Mouse (Mus musculus): Measurements from ENCODE around the gene Ppt2. TPM values are rescaled to one million over a fixed set of nuclear protein-coding genes. Genes with fewer than 3 reads are reported as not detected.

Ppt2 gene
- polyA plus RNA-seq, 1 experiment from 2014 or later, result 28.7 TPM

DNA sequence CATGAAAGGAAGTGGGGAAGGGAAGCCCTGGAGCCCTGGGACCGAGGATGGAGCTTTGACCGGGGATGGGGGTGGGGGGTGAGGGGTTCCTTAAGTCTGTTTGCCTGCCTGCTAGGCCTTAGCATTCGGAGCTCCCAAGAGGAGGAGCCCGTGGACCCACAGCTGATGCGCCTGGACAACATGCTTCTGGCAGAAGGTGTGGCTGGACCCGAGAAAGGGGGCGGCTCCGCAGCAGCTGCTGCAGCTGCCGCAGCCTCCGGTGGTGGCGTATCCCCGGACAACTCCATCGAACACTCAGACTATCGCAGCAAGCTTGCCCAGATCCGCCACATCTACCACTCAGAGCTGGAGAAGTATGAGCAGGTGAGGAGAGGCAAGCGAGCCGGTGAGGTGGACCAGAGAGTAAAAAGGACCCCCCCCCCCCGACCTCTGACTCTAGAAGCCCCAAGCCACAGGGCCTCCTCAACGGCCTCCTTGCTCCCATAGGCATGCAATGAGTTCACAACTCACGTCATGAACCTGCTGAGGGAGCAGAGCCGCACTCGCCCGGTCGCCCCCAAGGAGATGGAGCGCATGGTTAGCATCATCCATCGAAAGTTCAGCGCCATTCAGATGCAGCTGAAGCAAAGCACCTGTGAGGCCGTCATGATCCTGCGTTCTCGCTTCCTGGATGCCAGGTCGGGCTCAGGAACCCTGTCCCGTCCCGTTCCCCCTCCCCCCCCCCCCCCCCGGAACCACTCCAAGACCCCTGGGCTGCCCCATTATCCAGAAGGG, 34.4 kb downstream of the Ppt2 start:
- WGBS, result 56% methylated on average over 34 of the region's 34 CpGs
- no peaks in the 10 kb centered on the region for H3K27me3 ChIP-seq (ENCODE audit: insufficient read depth, poor library complexity, severe bottlenecking)
- peaks cover 93% of the 10 kb centered on the region for H3K4me1 ChIP-seq (replicated peaks)
- H3K36me3 ChIP-seq, result peaks cover 34% of the 10 kb centered on the region
- peak overlapping the region; percentile 99 for H3K27ac ChIP-seq
- peak; percentile 53 for DNase-seq (ENCODE audit: low spot score)
- H3K4me3 ChIP-seq, result peak overlapping the region; percentile 87
- H3K9me3 ChIP-seq, result no peaks in the 10 kb centered on the region

DNA sequence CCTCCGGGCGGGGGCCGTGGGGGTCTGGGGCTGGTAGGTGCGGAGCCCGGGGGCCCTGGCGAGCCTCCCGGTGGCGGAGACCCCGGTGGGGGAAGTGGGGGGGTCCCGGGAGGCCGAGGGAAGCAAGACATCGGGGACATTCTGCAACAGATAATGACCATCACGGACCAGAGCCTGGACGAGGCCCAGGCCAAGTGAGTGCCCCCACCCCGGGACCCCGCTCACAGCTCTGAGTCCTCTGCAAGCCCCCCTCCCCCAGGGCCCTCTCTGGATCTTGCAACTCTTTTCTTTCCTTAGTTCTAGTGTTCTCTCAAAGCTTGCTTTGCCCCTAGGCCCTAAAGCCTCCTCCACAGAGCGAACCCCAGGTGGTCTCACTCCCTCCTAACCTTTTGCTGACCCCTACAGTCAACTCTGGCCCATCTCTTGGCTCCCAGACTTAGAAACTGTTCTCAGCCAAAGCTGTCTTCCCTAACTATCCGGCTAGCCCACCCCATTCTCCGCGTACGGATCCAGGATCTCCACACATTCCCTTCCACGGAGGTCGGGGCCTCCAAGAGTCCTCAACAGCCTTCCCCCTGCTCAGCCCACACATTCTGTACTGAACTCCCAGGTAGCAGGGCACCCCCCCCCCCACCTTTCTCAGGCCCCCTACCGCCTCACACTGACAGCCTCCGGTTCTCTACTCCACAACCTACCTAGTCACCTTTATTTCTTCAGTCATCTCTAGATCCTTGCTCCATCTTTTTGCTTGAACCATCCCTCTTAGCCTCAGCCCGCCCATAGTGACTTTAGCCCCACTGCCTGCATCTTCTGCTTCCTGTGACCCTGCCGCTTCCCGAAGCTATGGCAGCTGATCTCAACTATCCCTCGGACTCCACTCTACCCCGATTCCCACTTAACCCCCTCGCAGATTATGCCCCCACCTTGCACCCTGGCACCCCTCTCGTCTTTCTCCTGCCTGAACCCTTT, 35.4 kb downstream of the Ppt2 start:
- H3K4me1 ChIP-seq (replicated peaks), result peaks cover 96% of the 10 kb centered on the region
- under 1% methylated on average over 32 of the region's 32 CpGs for WGBS
- no peaks in the 10 kb centered on the region for H3K9me3 ChIP-seq

GRCm38 (mm10) chr17:34591994-34592375, 36.3 kb downstream of the Ppt2 start:
- DNase-seq (ENCODE audit: low spot score), result peak; percentile 92
- Histone ChIP-seq H3K4me3 (peak overlapping the region; percentile 87), H3K4me1 (replicated peaks) (peaks cover 98% of the 10 kb centered on the region), H3K27ac (peak overlapping the region; percentile 99), H3K27me3 (ENCODE audit: insufficient read depth, poor library complexity, severe bottlenecking) (no peaks in the 10 kb centered on the region), H3K36me3 (peaks cover 34% of the 10 kb centered on the region), H3K9me3 (no peaks in the 10 kb centered on the region)
- WGBS, result 1% methylated on average over 35 of the region's 35 CpGs

More for the DNA sequence above, 35.4 kb downstream of the Ppt2 start:
- Histone ChIP-seq H3K27me3 (ENCODE audit: insufficient read depth, poor library complexity, severe bottlenecking) (no peaks in the 10 kb centered on the region), H3K36me3 (peaks cover 34% of the 10 kb centered on the region), H3K4me3 (peak overlapping the region; percentile 87), H3K27ac (peak overlapping the region; percentile 99)
- peak; percentile 63 for DNase-seq (ENCODE audit: low spot score)

- Histone ChIP-seq H3K9me3 (no peaks in the 10 kb centered on the region), H3K4me1 (replicated peaks) (peaks cover 96% of the 10 kb centered on the region), H3K27ac (peak within 1 kb of the TSS; percentile 99), H3K36me3 (peaks cover 27% of the 10 kb centered on the region), H3K27me3 (ENCODE audit: insufficient read depth, poor library complexity, severe bottlenecking) (no peaks in the 10 kb centered on the region), H3K4me3 (peak within 1 kb of the TSS; percentile 87)
- DNase-seq (ENCODE audit: low spot score), result peak; percentile 80
- WGBS, result 2% methylated on average over 21 of the region's 21 CpGs
These were observed 37.0 kb downstream of the Ppt2 start, which contains the start of gene Pbx2 for GRCm38 (mm10) chr17:34591029-34591993. Pbx2 (plus strand) TSS chr17:34591266.

- H3K27me3 ChIP-seq (ENCODE audit: insufficient read depth, poor library complexity, severe bottlenecking), result no peaks in the 10 kb centered on the region
- peak overlapping the region; percentile 99 for H3K27ac ChIP-seq
- peaks cover 96% of the 10 kb centered on the region for H3K4me1 ChIP-seq (replicated peaks)
- no peak for DNase-seq (ENCODE audit: low spot score)
- H3K9me3 ChIP-seq, result no peaks in the 10 kb centered on the region
- WGBS, result 65% methylated on average over 15 of the region's 15 CpGs
- peaks cover 18% of the 10 kb centered on the region for H3K36me3 ChIP-seq
- peak overlapping the region; percentile 87 for H3K4me3 ChIP-seq
These were observed 37.9 kb downstream of the Ppt2 start for GRCm38 (mm10) chr17:34590154-34590987.

GRCm38 (mm10) chr17:34589681-34590101, 38.6 kb downstream of the Ppt2 start, which contains the start of gene Gpsm3:
Gpsm3 (plus strand) TSS chr17:34589806.
- Histone ChIP-seq H3K36me3 (peaks cover 11% of the 10 kb centered on the region), H3K27ac (peak within 1 kb of the TSS; percentile 99), H3K27me3 (ENCODE audit: insufficient read depth, poor library complexity, severe bottlenecking) (no peaks in the 10 kb centered on the region), H3K4me3 (peak within 1 kb of the TSS; percentile 87), H3K4me1 (replicated peaks) (peaks cover 96% of the 10 kb centered on the region), H3K9me3 (no peaks in the 10 kb centered on the region)
- 19% methylated on average over 7 of the region's 7 CpGs for WGBS
- no peak for DNase-seq (ENCODE audit: low spot score)

- no peaks in the 10 kb centered on the region for H3K9me3 ChIP-seq
- WGBS, result 51% methylated on average over 7 of the region's 7 CpGs
- no peaks in the 10 kb centered on the region for H3K27me3 ChIP-seq (ENCODE audit: insufficient read depth, poor library complexity, severe bottlenecking)
- H3K27ac ChIP-seq, result peak overlapping the region; percentile 99
- peaks cover 6% of the 10 kb centered on the region for H3K36me3 ChIP-seq
- H3K4me3 ChIP-seq, result peak overlapping the region; percentile 87
- peaks cover 94% of the 10 kb centered on the region for H3K4me1 ChIP-seq (replicated peaks)
- DNase-seq (ENCODE audit: low spot score), result no peak
These were observed 39.1 kb downstream of the Ppt2 start for GRCm38 (mm10) chr17:34589206-34589605.

- DNase-seq (ENCODE audit: low spot score), result no peak
- 0 out of 2 replicates have a peak, but pooled peaks cover 2% of the 10 kb centered on the region for H3K36me3 ChIP-seq
- no peaks in the 10 kb centered on the region for H3K27me3 ChIP-seq (ENCODE audit: insufficient read depth, poor library complexity, severe bottlenecking)
- peak overlapping the region; percentile 67 for H3K4me3 ChIP-seq
- peak overlapping the region; percentile 99 for H3K27ac ChIP-seq
- 70% methylated on average over 3 of the region's 3 CpGs for WGBS
- H3K4me1 ChIP-seq (replicated peaks), result peaks cover 90% of the 10 kb centered on the region
- H3K9me3 ChIP-seq, result no peaks in the 10 kb centered on the region
These were observed 39.5 kb downstream of the Ppt2 start for GRCm38 (mm10) chr17:34588767-34589166.

DNA sequence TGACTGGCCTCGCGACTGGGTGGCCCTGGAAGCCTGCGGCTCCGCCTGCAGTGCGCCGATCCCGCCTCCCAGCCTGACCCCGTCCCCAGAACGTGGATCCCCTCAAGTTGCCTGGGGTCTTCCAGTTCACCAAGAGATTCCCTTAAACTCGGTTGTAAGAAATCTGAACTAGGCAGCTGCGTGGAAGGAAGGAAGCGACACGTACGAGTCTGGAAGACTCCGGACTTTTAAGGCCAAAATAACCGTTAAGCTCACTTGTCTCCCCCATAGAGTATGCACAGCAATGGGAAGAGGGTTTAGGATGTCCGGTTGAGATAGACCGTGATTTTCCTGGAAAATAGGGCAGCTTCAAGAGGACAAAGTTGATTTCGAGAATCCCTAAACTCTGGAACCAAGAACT, 40.5 kb downstream of the Ppt2 start:
- H3K27ac ChIP-seq, result peak overlapping the region; percentile 98
- peak overlapping the region; percentile 67 for H3K4me3 ChIP-seq
- H3K9me3 ChIP-seq, result no peaks in the 10 kb centered on the region
- 3% methylated on average over 19 of the region's 19 CpGs for WGBS
- DNase-seq (ENCODE audit: low spot score), result no peak
- peaks cover 89% of the 10 kb centered on the region for H3K4me1 ChIP-seq (replicated peaks)
- no peaks in the 10 kb centered on the region for H3K36me3 ChIP-seq
- H3K27me3 ChIP-seq (ENCODE audit: insufficient read depth, poor library complexity, severe bottlenecking), result no peaks in the 10 kb centered on the region

- Histone ChIP-seq H3K4me3 (peak overlapping the region; percentile 67), H3K9me3 (no peaks in the 10 kb centered on the region), H3K36me3 (no peaks in the 10 kb centered on the region), H3K4me1 (replicated peaks) (peaks cover 87% of the 10 kb centered on the region), H3K27ac (peak overlapping the region; percentile 98), H3K27me3 (ENCODE audit: insufficient read depth, poor library complexity, severe bottlenecking) (no peaks in the 10 kb centered on the region)
- WGBS, result under 1% methylated on average over 50 of the region's 50 CpGs
- DNase-seq (ENCODE audit: low spot score), result peak; percentile 96
These were observed 40.9 kb downstream of the Ppt2 start for GRCm38 (mm10) chr17:34587423-34587811.

DNA sequence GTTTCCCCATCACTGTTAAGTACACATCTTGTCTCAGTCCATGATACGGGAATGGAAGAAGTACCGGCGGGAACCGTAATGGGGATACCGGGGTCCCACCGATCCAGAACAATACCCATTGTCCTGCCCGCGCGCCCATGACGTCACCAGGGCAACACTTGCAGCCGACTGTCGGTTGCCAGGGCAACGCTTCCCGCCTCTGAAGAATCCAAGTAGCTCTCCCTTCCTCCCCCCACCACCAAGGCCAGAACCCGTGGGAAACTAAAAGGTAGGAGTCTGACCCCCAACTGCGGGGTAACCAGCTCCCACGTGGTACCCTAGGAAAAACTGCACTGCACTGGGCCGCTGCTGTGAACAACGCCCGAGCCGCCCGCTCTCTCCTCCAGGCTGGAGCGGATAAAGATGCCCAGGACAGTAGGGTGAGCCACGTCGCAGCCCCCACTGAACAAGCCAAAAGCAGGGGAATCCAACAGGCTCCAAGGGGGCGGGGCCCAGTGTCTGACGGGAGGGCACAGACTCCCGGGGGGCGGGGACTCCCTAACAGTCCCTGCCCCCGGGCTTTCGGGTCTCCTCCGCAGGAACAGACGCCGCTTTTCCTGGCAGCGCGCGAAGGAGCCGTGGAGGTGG, 41.4 kb downstream of the Ppt2 start:
- Histone ChIP-seq H3K27ac (peak overlapping the region; percentile 98), H3K4me1 (replicated peaks) (peaks cover 87% of the 10 kb centered on the region), H3K36me3 (no peaks in the 10 kb centered on the region), H3K4me3 (peak overlapping the region; percentile 67), H3K27me3 (ENCODE audit: insufficient read depth, poor library complexity, severe bottlenecking) (no peaks in the 10 kb centered on the region), H3K9me3 (no peaks in the 10 kb centered on the region)
- peak; percentile 95 for DNase-seq (ENCODE audit: low spot score)
- WGBS, result under 1% methylated on average over 38 of the region's 38 CpGs
